Mouse (Mus musculus): ENCODE data around the gene Ppp6r2.

The Ppp6r2 gene

DNA sequence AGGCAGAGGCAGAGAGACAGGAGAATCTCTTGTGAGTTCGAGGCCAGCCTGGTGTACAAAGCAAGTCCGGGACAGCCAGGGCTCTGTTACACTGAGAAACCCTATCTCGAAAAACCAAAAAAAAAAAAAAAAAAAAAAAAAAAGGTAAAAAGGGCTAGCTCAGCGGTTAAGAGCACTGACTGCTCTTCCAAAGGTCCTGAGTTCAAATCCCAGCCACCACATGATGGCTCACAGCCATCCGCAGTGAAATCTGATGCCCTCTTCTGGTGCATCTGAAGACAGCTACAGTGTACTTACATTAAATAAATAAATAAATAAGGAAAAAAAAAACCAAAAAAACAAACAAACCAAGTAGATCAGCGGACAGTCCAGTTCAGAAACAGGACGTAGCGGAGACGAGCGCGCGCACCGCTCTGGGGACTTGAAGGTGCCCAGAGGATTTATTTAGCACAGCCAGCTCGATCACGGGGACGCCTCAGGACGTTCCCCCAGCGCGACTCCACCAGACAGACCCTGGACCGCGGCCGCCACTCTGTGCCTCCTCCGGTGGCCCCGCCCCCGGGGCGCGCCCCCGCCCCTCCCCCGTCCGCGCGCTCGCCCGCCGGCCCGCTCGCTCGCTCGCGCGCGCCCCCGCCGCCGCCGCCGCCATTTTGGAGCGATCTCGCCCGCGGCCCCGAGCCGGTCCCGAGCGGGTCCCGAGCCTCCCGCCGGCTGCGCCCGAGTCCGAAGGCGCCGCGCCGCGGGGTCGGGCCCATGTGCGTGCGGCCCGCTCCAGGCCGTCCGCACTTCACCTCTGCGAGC is at the start of gene Ppp6r2:
Gene Ppp6r2 (plus strand): TSS at position 639 of the 801 bp plus-strand sequence.
- peak; percentile 83 to 90 for DNase-seq

- DNase-seq, result no peak
These were observed 45.9 kb upstream of the Ppp6r2 start for GRCm38 (mm10) chr15:89165478-89165877.

GRCm38 (mm10) chr15:89168922-89169321 is 42.4 kb upstream of the Ppp6r2 start:
- DNase-seq, result no peak

DNA sequence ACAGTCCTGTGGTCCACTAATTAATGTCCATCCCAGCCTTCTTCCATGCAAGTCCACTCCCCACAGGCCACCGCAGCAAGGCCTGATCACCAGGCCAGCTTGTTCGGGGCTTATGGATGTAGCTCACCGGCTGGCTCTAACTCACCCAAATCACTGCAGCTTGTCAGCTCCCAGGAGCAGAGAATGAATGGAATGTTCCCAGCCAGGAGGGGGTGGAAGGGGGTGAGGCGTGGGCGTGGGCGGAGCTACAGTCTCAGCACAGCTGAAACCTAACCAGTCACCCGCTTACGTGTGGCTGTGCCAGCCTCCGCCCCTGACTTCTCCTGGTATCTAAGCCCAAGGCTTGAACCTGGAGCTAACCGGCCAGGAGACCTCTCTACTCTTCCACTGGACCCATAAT is 41.9 kb upstream of the Ppp6r2 start:
- peak; percentile 84 to 92 for DNase-seq

DNA sequence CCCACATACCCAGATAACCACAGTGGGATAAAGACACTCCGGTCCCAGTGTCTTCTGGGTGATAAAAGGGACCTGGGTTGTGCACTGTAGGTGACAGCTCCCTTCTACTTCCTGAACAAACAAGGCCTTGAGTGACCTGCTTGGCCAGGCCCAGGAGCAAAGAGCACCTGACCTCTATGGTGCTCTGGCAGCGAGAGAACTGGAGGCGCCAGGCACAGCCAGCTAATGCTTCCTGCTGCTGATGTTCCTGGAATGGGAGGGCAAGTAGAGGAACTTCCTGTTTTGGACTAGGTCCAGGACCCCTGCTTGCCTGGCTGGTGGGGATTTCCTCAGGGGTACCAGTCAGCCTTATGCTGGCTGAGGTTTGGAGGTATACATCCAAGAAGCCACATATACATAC is 41.3 kb upstream of the Ppp6r2 start:
- DNase-seq, result peak in 1 of 2 experiments; percentile 68

GRCm38 (mm10) chr15:89171526-89172051 is 39.8 kb upstream of the Ppp6r2 start:
- no peak for DNase-seq

DNA sequence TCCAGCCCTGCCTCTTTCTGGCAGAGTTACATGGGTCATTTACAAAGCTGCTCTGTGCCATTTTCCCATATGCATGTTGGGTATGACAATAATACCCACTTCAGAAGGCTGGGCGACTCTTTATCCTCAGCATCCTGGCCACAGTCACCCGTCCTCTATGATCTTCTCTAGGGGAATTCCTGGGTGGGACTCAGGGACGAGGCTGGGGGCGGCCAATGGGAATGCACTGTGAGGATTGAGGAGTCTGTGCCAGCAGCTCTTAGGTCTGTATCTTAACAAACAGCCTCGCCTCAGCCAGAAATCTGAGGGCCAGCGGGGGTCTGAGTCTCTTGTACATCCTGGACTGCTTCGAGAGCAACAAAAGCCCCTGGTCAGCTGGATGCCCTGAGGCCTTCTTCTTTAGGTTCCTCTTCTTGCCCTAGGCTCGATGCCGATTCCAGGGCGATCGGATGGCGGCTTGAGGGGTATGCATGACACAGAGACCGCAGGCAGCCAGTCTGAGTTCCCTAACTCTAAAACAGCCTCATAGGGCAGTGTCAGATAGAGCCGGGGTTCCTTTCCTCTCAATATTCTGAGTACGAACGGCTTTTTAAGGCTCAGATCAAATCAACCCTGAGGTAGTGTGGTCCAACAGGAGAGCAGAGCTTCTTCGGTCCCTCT is 38.9 kb upstream of the Ppp6r2 start:
- DNase-seq, result no peak

DNA sequence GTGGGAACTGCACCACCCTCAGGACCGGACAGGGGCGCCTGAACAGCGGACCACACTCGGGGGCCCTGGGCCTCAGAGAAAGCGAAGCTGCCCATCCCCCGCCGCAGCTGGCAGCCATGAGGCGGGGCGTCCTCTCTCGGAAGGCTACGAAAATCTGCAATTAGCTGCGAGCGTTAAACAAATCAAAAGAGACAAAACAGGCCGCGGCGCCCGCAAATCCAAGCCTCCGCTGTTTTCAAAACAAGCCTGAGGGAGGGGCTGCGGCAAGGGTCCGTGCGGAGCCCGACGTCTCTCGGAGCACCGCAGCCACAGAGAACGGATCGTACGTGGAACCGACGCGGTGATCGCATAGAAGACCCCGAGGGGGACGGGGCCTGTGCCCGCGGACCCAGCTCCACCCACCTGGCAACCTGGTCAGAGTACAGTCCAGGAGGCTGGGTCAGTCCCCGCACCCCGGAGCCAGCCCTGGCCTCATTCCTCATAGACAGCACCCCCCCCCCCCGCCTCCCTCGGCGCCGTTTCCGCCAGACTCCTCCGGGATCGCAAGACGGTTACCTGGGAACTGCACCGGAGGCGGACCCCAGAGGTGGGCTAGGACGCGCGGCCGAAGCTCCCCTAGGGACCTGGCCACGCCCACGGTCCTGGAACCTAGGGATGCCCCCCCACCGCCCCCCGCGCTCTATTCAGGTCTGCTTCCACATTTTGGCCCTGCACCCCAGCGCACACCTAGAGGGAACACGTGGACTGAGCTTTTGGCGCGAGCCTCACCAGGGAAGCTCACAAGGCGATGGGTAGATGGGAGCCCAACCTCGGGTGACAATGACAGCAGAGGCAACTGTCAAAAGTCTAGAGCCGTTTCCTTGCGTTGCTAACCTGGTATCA is 38.1 kb upstream of the Ppp6r2 start:
- DNase-seq, result peak; percentile 64 to 71

DNA sequence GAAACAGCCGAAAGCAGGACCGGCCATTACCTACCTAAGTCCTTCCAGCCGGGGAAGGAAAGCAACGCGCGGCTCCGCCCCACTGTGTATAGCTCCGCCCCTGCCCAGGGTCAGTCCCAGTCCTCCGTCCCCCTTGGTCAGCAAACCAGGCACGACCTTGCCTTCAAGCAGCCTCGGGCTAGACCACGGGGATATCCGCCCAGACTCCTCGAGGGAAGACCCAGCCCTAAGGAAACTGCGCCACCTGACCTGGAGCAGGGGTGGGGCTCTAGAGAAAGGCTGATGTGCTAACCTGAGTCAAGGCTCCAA is 37.5 kb upstream of the Ppp6r2 start:
- peak; percentile 83 to 86 for DNase-seq

GRCm38 (mm10) chr15:89174889-89175339 is 36.4 kb upstream of the Ppp6r2 start:
- DNase-seq, result no peak

- DNase-seq, result peak in 1 of 2 experiments; percentile 47
These were observed 35.8 kb upstream of the Ppp6r2 start for GRCm38 (mm10) chr15:89175411-89176155.

DNA sequence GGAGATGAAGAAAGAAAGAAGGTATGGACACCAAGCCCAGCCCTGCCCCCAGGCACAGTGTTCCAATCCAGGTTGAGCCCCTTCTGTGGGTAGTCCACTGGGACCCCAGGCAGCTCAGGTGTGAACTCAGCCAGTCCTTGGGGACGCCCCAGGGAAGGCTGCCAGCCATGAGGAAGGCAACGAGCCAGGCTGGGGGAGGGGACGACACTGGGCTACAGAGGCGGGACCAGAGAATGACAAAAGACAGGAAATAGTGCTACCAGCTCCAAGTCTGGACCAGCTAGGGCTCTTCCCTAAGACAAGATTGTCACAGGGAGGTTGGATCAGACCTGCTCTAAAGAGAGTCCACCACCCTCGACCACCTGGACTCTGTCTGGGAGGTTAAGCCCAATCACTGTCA is 34.2 kb upstream of the Ppp6r2 start:
- DNase-seq, result peak; percentile 92 to 93

DNA sequence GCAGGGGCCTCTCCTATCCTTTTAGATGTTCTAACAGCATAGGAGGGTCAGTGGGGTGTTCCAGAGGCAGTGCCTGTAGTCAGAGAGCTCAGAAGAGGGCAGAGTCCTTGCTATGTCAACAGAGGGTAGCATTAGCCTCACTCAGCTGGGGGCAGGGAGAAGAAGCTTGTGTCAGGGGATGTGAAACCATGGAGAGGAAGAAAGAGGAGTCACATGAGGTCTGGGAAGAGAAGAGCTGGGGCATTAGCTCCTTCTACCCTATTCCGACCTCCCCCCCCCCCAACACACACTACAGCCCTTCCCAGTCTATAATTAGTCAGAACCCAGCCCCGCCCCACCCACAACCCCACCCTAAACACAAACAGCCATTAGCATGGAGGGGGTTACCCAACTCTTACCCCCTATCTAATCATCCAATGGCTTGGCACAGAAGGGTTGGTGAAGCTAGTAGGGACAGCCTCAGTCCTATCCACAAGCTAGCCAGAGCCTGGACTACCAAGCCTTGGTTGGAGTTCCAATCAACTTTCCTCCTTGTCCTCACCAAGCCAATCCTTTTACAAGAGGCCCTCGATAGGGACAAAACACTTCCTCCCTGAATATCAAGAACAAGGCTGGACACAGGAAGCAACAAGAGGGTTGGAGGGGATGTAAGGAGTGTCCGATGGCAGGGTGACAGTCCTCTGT is 33.6 kb upstream of the Ppp6r2 start:
- no peak for DNase-seq

DNA sequence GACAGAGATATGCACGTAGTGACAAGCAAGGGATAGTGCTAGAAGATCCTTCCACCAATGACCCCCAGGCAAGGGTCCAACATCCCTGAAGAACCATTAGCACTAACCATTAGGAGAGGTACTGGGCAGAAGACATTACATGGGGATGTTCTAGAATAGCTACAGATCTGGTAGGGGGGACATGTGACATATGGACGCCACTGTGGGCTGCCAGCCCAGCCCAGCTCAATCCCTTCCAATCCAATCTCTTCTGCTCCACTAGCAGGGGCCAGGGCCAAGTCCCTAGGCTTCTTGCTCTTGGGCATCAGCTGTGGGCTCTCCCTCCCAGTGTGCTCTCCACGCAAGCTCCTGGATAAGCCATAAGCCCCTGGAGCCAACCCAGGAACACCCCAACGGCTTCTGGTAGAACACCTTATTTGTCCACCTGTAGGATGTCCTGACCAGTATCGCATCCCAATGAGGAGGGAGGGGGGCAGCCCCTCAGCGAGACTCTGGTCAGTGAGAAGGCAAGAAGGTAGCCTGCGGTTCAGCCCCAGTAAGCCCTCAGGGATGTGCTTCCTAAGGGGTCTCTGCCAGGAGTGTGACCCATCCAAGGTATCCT is 33.0 kb upstream of the Ppp6r2 start:
- DNase-seq, result no peak

DNA sequence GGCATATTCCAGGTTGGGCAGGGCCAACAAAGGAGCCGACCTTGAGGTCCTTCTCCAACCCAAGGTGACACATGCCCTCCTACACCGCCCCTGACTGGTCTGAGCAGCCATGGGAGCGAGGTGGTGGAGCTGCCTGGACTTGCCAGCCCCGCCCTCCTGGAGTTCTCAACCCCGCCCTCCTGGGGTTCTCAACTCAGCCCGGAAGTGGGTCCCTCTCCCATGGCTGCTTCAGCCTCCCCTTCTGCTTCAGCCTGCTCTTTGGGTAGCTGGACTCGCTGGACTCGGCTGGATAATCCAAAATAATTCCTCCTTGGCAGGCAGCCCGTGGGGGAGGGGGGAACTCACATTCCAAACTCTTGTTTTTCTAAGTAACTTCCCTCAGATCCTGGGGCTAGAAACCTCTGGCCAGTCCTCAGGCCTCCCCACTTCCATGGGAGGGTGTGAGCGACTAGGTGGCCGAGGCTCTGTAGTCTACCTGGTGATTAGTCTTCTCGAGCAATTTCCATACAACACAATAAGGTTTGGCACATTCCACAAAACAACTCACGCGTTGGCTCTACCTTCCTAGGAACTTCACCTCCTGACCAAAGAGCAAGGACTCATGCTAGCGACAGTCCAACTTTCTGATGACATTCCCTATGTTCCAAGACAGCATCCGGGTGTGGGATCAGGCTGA is 32.3 kb upstream of the Ppp6r2 start:
- DNase-seq, result peak; percentile 85 to 91

GRCm38 (mm10) chr15:89179630-89179964 is 31.8 kb upstream of the Ppp6r2 start:
- DNase-seq, result no peak

DNA sequence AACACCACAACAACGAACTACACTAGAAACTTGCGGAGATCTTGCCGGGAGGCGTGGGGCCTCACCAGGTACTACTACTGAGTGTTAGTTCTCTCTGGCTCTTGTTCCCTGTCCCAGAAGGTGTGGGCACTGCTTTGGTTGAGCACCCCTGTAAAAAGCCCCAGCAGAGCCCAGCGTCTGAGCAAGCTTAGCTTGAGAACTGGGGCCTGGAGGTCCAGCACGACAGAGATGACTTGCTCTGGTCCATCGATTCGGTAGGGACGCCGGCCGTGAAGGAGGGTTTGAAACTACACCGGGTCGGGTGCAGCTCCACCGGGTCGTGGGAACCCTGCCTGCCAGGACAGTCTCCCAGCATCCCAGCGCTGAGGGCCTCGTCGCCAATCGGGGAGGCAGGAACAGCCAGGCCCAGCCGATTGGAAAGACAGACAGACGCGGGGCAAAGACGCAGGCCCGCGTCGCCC is 31.2 kb upstream of the Ppp6r2 start:
- DNase-seq, result peak in 1 of 2 experiments; percentile 54

DNA sequence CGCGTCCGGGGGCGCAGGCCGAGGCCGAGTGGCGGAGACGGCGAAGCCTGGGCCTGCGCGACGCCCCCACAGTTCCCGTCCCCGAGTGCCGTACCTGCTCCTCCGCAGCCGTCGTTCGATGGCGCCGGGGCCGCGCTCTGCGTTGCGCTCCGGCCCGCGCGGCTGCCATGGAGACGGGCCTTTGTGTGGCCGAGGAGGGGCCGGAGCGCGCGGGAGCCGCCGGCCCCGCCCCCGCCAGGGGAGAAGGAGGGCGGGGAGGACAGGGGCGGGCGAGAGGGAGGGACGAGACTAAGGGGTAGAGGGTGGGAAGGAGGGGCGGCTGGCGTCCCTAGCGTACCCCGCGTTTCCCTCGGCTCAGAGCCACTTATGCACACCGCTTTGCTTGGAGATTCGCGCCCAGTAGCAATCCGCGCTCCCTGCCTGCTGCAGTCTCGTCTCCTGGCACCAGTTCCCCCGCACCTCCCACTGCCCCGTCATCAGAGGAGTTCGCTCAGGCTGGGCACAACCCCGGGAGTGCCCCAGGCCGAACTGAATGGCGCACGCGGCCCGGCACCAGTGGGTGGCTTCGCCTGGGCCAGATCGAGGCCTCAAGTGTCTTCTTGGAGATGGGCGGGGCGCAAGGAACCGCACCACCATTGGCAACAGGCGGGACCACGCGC is 30.7 kb upstream of the Ppp6r2 start, which contains the start of gene Plxnb2:
Gene Plxnb2 (minus strand): TSS at position 218 of the 659 bp plus-strand sequence.
- peak; percentile 86 to 92 for DNase-seq

- no peak for DNase-seq
These were observed 29.6 kb upstream of the Ppp6r2 start for GRCm38 (mm10) chr15:89181561-89182270.

Measured in lung, postnatal 4 days (tissue).